Mouse (Mus musculus) T-cell, adult 2 months (primary cell): ENCODE results near the gene Pi4ka.
"Not testable (repeated sequence)": the region's sequence is repeated elsewhere in the genome, so short reads cannot be mapped to it uniquely, and the experiment has no call there.

Source experiments
- DNase-seq: peaks from one replicate; pipeline ENCODE4 v3.0.0; 2022; ENCODE audit warnings: low spot score

The Pi4ka gene

DNA sequence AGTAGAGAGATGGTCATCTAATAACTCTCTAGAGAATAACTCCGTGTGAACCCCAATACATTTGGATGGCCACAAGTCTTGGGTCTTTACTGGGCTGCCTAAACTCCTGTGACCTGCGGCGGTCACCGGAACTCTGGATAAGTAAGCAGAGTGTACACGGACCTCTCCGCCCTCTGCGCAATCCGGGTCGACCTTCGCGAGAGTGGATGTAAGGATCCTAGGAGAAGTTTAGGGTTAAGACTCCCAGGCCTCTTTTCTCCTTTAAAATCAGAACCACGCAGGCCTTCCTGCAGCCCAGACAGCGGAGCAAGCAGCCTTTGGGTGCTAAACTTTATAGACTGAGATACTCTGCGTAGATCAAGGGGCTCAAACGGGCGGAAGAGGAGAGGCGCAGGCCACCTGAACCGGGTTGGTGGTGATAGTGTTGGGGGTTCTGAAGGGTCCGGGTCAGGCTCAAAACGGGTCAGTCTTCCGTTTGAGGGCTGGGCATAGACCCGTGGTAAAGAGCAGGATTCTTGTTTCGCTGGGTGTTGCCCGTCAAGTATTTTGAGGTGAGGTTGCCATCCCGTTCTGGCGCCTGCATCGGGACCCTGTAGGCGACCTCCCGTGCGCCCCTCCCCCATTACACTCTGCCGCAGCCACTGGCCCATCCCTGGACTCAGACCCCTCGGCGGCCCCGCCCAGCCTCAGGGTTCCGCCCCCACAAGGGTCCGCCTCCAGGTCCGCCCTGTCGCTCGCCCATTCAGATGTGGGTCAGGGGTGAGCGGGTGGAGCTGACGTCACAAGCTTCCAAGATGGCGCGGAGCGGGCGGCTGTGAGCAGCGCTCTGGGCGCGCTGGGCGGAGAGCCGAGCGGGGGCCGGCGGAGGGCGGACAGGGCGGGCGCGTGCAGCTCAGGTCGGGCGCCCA, 173.1 kb downstream of the Pi4ka start, which contains the start of gene Hic2:
Gene Hic2 (plus strand): TSS at position 779 of the 908 bp plus-strand sequence.
- DNase-seq: peak; percentile 87

DNA sequence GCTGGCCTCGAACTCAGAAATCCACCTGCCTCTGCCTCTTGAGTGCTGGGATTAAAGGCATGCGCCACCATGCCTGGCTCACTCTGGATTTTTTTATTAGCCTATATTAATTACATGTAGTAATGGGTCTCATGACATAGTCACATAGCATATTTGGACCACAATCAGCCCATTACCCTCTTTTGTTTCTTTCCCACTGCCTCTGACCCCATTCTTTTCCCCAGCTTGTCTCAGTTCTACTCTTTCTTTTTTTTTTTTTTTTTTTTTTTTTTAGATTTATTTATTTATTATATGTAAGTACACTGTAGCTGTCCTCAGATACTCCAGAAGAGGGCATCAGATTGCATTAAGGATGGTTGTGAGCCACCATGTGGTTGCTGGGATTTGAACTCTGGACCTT, 174.6 kb downstream of the Pi4ka start:
- not testable (repeated sequence) for DNase-seq
